Mouse (Mus musculus): ENCODE results near the gene Nol12. TPM values are rescaled to one million over a fixed set of nuclear protein-coding genes. Genes with fewer than 3 reads are reported as not detected.

The Nol12 gene
- polyA plus RNA-seq, 1 experiment, result 37.4 TPM

DNA sequence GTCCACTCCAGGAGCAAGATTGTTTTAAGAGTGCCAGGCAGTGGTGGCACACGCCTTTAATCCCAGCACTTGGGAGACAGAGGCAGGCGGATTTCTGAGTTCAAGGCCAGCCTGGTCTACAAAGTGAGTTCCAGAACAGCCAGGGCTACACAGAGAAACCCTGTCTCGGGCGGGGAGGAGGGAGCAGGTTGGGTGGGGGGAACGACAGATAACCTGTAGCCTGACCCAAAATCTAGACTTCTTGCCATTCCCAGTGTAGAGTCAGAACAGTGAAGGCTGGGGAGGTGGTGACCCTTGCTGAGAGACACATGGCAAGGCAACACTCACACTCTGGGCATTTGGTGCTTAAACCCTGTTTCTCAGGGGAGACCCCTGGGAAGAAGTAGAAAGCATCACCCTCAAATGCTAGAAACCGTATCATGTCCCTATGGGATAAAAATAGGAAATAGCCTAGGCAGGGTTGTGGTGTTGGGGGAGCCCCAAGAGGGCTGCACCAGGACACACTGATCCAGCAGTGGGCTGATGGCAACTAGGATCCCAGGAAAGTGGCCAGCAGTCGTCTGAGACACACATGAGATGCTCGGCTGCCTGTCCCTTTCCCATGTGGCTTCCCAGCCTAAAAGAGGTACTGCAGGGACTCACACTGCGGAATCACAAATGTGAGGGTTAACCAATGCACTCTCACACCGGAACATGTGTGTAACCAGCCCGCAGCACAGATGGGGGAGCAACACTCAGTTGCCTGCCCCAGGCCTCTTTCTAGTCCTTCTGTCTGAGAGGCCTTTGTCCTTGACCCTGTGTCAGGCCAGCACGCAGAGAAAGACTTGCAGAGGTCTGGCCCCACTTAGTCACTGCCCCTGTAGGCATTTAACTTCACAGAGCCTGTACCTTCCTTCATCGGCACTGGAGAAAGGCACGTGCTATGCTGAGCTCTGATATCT is 54.7 kb downstream of the Nol12 start:
- no peak for DNase-seq (ENCODE audit: extremely low spot score in 1 of 2, low spot score in 1 of 2)

- DNase-seq (ENCODE audit: extremely low spot score in 1 of 2, low spot score in 1 of 2), result no peak
Measured at GRCm38 (mm10) chr15:78990093-78990463, 55.3 kb downstream of the Nol12 start.

DNA sequence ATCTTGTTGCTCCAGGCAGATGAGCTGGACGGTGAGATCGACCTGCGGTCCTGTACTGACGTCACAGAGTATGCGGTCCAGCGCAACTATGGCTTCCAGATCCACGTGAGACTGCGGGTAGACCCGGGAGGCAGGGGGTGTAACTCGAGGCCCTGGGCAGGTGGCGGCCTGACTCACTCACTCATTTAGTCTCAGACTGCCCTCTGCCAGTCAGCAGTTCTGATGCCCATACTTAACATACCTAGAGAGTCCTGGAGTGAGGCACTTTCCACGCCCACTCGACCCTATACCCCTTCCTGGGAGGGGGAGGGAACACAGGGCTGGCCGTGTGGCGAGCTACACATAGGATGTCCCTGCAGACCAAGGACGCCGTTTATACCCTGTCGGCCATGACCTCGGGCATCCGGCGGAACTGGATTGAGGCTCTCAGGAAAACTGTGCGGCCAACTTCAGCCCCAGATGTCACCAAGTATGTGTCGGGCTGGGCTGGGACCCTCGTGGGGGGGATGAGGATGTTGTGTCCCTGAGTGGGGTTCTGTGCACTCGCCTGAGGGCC is 56.3 kb downstream of the Nol12 start:
- no peak for DNase-seq (ENCODE audit: extremely low spot score in 1 of 2, low spot score in 1 of 2)

- DNase-seq (ENCODE audit: extremely low spot score in 1 of 2, low spot score in 1 of 2), result no peak
Measured at GRCm38 (mm10) chr15:78992235-78992634, 57.5 kb downstream of the Nol12 start.

GRCm38 (mm10) chr15:78992925-78993324 is 58.2 kb downstream of the Nol12 start:
- no peak for DNase-seq (ENCODE audit: extremely low spot score in 1 of 2, low spot score in 1 of 2)

Other genes with a start within 250 kb of the Nol12 start
- gene Elfn2, start 216.2 kb upstream of the Nol12 start, polyA plus RNA-seq (2012; rRNA removed), result 64.9 and 68.2 TPM in 2 replicates
- gene Mfng, start 161.5 kb upstream of the Nol12 start, polyA plus RNA-seq (2012; rRNA removed), result 7.0 and 7.2 TPM in 2 replicates
- gene Card10, start 131.9 kb upstream of the Nol12 start, polyA plus RNA-seq (2012; rRNA removed), result 11.2 and 12.0 TPM in 2 replicates
- gene Cdc42ep1, start 92.3 kb upstream of the Nol12 start, polyA plus RNA-seq (2012; rRNA removed), result 18.5 and 20.1 TPM in 2 replicates
- 0.74 and 2.0 TPM in 2 replicates for gene Lgals2, start 79.4 kb upstream of the Nol12 start, polyA plus RNA-seq (2012; rRNA removed)
- 69.5 and 70.8 TPM in 2 replicates for gene Gga1, start 57.7 kb upstream of the Nol12 start, polyA plus RNA-seq (2012; rRNA removed)
- gene Gm49510, start 35.3 kb upstream of the Nol12 start, polyA plus RNA-seq (2012; rRNA removed), result 0.24 TPM in 1 of 2 replicates, not detected in the other
- 27.2 and 29.0 TPM in 2 replicates for gene Sh3bp1, start 35.2 kb upstream of the Nol12 start, polyA plus RNA-seq (2012; rRNA removed)
- 219 and 227 TPM in 2 replicates for gene Pdxp, start 21.0 kb upstream of the Nol12 start, polyA plus RNA-seq (2012; rRNA removed)
- gene Lgals1, start 8.2 kb upstream of the Nol12 start, polyA plus RNA-seq (2012; rRNA removed), result 48.2 and 56.0 TPM in 2 replicates
- gene Triobp, start 12.8 kb downstream of the Nol12 start, polyA plus RNA-seq (2012; rRNA removed), result 11.7 and 13.9 TPM in 2 replicates
- 109 and 112 TPM in 2 replicates for gene H1f0, start 93.5 kb downstream of the Nol12 start, polyA plus RNA-seq (2012; rRNA removed)
- 0.19 and 0.38 TPM in 2 replicates for gene Galr3, start 107.0 kb downstream of the Nol12 start, polyA plus RNA-seq (2012; rRNA removed)
- 31.0 and 32.3 TPM in 2 replicates for gene Ankrd54, start 128.0 kb downstream of the Nol12 start, polyA plus RNA-seq (2012; rRNA removed)
- 80.9 and 90.8 TPM in 2 replicates for gene Eif3l, start 140.2 kb downstream of the Nol12 start, polyA plus RNA-seq (2012; rRNA removed)
- gene Micall1, start 174.0 kb downstream of the Nol12 start, polyA plus RNA-seq (2012; rRNA removed), result 22.2 and 23.8 TPM in 2 replicates
- gene Polr2f, start 206.1 kb downstream of the Nol12 start, polyA plus RNA-seq (2012; rRNA removed), result 159 and 176 TPM in 2 replicates
- gene 1700088E04Rik, start 206.3 kb downstream of the Nol12 start, polyA plus RNA-seq (2012; rRNA removed), result 15.0 and 18.6 TPM in 2 replicates
- gene Sox10, start 230.3 kb downstream of the Nol12 start, polyA plus RNA-seq (2012; rRNA removed), result 55.2 and 61.4 TPM in 2 replicates

Measured in frontal cortex, adult 2 months (tissue).